Mouse (Mus musculus) right cerebral cortex, adult 2 months (tissue): ENCODE data around the gene 1700113H08Rik.

Experiments used
- DNase-seq, 2 experiments: peaks; one replicate each; pipeline ENCODE4 v3.0.0; 2021 to 2022; ENCODE audit warnings: low spot score in 2 of 2

Gene 1700113H08Rik

DNA sequence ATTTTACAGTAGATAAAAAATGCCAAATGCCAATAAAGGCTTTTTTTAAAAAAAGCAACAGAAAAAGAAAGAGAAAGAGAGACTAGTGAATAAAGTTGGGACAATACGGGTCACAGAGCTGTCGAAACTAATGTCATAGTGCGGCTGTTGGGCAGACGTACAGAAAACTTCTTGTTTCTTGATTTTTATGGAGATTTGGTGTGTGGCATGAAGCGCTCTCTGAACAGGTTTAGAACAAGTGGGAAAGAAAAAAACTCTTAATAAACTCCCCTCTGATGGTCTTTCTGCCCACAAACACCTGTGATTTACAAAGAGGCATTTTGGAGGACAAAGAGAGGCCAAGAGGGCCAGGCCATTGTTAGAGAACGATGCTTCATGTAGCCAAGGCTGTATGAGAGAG is 1.6 kb downstream of the 1700113H08Rik start:
- no peak for DNase-seq

GRCm38 (mm10) chr10:87084236-87084635 is 26.4 kb downstream of the 1700113H08Rik start:
- DNase-seq = peak; percentile 73 to 80

DNA sequence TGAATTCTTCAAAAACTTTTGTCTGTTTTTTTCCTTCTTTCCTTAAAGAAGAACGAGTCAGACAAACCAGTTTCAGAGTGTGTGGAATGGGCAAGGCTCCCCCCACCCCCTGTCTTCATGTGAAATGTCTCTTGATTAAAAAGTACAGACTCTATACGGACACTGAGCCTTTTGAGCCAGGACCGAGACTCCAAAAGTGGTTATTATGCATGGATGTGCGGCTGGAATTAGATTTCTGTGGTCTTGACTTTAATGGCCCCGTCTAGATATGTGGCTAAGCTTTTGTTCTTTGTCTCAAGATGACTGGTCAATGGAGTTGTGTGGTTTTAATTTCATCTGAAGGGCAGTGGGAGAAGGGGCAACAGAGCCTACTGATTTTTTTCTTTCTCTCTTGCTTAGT is 29.8 kb downstream of the 1700113H08Rik start:
- no peak for DNase-seq

GRCm38 (mm10) chr10:87094249-87094648 is 36.4 kb downstream of the 1700113H08Rik start:
- peak; percentile 52 to 65 for DNase-seq

DNA sequence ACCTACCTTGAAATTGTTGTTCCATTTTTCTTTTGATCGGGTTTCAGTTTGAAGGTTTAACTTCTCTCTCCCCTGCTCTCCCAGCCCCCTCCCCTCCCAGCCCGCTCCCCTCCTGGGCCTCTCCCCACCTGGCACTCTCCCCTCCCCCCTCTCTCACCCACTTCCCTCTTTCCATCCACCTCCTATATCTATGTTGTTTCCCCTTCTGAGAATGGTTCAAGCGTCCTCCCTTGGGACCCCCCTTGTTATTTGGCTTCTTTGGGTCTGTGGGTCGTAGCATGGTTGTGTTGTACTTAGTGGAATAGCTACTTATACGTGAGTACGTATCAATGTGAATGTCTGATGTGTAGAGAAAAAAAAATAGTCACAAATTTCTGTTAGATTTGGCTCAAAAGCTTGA is 40.9 kb downstream of the 1700113H08Rik start:
- no peak for DNase-seq

DNA sequence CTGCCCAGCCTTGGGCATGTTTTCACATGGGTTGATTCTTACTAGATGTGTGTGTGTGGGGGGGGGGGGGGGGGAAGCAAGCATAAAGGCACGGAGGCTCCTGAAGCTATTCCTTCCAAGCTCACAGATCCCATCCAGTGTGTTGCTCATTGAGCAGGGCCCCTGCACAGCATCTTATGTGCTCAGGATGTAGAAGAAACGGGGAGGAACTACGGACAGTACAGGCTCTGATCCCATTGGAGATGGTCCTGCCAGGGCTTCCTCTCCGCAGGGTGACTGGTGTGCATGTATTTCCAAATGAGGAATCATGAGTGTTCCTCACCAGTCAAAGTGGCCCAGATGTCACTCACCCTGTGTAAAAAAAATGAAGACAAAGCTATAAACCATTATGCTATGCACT is 42.8 kb downstream of the 1700113H08Rik start:
- no peak for DNase-seq

DNA sequence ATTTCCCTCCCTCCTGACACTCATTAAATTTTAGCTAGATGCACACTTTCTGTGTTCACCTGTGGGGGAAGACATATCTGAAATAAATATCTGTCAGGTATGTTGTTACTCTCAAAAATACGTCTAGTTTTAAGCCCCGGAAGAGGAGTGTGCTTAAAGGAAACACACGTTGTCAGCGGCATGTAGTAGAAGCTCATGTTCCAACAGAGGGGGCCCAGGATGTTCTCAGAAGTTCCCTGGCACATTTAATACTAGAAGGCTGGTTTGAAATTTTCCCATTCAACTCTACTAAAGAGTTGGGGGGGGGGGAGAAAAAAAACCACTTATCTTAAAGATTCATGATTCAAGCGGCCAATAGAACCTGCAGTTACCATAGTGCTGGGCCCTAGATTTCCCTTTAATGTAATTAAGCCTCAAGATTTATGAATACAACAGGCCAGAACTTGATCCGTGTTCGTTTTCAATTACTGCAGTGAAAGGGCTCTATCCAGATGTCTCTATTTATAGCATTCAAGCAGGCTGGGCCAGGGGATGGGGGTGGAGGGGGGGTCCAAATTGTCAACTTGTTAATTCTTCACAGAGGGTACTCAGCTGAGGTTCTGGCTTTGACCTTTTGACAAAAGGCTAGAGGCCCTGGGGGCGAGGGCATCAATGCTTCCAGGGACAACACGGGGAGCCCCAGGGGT is 43.6 kb downstream of the 1700113H08Rik start:
- DNase-seq = no peak

GRCm38 (mm10) chr10:87101951-87102320 is 44.1 kb downstream of the 1700113H08Rik start:
- DNase-seq = no peak

GRCm38 (mm10) chr10:87102455-87102854 is 44.6 kb downstream of the 1700113H08Rik start:
- no peak for DNase-seq

GRCm38 (mm10) chr10:87103286-87103685 is 45.4 kb downstream of the 1700113H08Rik start:
- DNase-seq = no peak

- peak; percentile 31 to 41 for DNase-seq
Observed at GRCm38 (mm10) chr10:87107565-87108297, 49.9 kb downstream of the 1700113H08Rik start.

GRCm38 (mm10) chr10:87108333-87108732 is 50.5 kb downstream of the 1700113H08Rik start:
- no peak for DNase-seq

DNA sequence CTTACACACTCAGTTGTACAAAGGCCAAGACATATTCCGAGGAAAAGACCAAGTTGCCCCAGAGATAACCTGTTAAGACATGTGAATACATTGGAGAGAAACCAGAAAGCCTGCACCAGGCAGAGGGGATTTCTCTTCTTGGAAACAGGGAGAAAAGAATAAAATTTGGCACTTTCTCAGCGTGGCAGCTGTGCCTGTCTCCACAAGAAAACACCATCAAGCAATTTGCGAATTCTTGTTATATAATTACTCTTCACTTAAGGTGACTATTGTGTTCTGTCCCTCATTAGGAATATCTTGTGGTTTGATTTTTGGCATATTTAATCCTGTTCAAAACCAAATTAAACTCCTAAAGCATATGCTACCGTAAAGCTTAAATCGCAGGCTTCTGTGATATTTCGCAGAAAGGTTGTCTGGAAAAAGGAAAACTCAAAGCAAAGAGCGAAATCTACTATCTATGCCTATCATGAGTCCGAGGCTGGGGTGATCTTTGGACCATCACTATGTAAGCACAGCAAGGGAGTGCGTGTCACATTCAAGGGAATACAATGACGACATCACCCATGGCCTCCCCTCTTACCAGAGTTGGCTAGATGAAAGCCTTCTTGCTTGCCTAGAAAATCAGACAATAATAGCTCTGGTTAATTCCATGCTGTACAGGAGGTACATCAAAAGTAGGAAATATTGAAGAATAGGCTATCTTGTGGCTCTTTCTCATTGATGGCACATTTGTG is 51.4 kb downstream of the 1700113H08Rik start:
- DNase-seq = peak; percentile 47 to 50

GRCm38 (mm10) chr10:87110909-87111308 is 53.1 kb downstream of the 1700113H08Rik start:
- no peak for DNase-seq

DNA sequence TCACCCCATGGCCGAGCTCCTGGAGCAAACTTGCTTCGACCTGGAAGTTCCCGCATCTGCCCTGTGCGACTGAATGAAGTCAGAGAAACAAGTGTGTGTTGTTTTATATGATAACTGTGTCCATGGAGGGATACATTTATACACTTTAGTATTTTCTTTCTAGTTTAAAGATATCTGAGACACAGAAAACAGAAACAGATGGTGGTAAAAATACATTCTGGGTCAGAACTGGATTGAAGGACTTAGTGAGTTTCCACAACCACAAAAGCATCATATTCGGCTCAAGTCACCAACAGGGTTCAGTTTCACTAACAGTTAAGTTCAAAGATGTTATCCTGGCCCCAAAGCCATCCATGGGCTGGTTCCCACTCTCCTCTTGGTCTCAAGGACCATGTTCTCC is 67.2 kb downstream of the 1700113H08Rik start:
- peak in 1 of 2 experiments; percentile 17 for DNase-seq

DNA sequence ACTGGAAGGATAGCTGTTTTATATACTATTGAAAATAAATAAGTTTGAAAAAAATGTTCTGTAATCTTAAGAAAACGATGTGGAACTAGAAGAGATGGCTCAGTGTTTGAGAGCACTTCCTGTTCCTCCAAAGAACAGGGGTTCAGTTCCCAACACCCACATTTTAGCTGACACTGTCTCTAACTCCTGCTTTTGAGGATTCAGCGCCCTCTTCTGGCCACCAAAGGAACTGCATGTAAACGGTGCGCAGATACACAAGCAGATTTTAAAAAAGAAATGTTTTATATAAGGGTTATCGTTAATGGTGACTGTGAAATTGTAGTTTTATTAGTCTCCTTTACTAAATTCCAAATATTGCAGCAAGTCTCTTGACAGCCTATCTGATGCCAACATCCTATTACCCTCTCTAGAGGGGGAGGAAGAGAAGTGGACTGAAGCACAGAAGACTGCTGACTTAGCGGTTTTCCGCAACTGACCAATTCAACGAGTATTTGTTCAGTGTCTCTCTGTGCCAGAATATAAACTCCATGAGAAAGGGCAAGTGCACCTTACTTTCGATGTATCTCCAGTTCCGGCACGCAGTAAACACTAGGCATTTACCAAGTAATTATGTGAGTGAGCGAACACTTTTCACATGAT is 68.5 kb downstream of the 1700113H08Rik start:
- DNase-seq = no peak

DNA sequence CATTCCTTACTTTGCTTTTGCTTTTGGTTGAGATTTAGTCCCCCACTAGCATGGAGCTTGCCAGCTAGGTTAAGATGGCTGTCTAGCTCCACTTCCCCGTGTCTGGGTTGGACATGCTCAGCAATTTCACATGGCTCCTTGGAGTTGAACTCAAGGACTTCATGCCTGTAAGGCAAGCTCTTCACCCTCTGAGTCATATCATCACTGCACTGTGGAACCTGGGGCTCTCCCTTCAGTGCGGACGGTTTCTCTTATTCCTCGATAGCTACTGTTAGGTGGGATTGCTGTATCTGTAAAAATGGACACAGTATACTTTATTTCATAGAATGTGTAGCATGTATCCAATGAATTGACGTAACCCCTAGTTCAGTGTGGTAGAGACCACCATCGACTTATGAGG is 93.2 kb downstream of the 1700113H08Rik start:
- no peak for DNase-seq

- no peak for DNase-seq
Observed at GRCm38 (mm10) chr10:87153731-87154505, 96.1 kb downstream of the 1700113H08Rik start.

DNA sequence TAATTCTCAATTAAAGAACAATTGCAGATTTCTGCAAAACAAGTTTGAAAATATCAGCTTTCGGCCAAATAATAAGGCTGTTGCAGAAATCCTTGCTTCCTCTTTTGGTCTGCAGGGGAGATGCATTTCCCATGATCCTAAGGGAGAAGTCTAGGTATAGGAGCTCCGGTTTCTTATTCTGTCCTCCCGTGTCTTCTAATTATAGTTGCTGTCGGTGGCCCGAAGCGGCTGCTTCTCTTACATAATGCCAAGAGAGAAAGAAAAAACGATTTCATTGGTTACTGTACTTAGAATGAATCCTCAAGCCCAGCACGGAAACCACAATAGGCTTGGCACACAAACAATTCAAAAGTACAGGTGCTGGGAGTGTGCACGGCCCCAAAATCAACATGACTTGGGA is 101.9 kb downstream of the 1700113H08Rik start:
- peak; percentile 11 to 29 for DNase-seq

- DNase-seq = no peak
Observed at GRCm38 (mm10) chr10:87196123-87196756, 138.4 kb downstream of the 1700113H08Rik start.

DNA sequence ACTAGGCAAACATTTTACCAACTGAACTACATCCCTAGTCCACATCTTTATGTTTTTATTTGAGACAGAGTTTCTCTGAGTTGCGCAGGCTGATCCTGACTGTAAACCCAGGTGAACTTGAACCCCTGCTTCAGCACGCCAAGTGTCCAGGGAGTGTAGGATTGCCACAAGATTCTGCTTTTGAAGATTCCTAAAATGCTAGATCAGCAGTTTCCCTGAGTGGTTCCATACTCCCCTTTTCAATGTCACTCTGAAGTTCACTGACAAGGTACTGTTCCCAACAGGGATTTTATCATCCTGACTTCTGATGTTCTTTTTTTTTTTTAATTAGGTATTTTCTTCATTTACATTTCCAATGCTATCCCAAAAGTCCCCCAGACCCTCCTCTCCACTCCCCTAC is 140.9 kb downstream of the 1700113H08Rik start:
- DNase-seq = no peak
